Mouse (Mus musculus) neural tube, embryonic 12.5 days (tissue): ENCODE data around the gene Tjp3. TPM values are rescaled to one million over a fixed set of nuclear protein-coding genes. Genes with fewer than 3 reads are reported as not detected.
A peak's percentile ranks its signal among the peaks of the same experiment; 100 is the strongest.

Experiments used
- ATAC-seq: fragments of 200-750 bp; cut with Nextera tagmentation; 2 replicates; pipeline ENCODE4 v1.8.0; 2017; ENCODE audit warnings: low read depth, mild to moderate bottlenecking, moderate TSS enrichment, moderate library complexity; ENCODE audit not compliant: low FRiP score
- H3K27ac ChIP-seq: fragments of 300-500 bp; sonication (generic); 2 replicates; pipeline ENCODE4 v1.5.1; 2016
- H3K27me3 ChIP-seq: fragments of 300-500 bp; sonication (generic); replicated peaks from 2 replicates; pipeline ENCODE4 v1.6.1; 2016; ENCODE audit warnings: mild to moderate bottlenecking
- H3K36me3 ChIP-seq: fragments of 300-500 bp; sonication (generic); 2 replicates; pipeline ENCODE4 v1.6.1; 2016; ENCODE audit warnings: mild to moderate bottlenecking
- H3K4me1 ChIP-seq: fragments of 300-500 bp; sonication (generic); 2 replicates; pipeline ENCODE4 v1.6.1; 2016
- H3K4me2 ChIP-seq: fragments of 300-500 bp; sonication (generic); replicated peaks from 2 replicates; pipeline ENCODE4 v1.6.1; 2016; ENCODE audit warnings: mild to moderate bottlenecking
- H3K4me3 ChIP-seq: fragments of 300-500 bp; sonication (generic); 2 replicates; pipeline ENCODE4 v1.5.1; 2016
- H3K9ac ChIP-seq: fragments of 300-500 bp; sonication (generic); 2 replicates; pipeline ENCODE4 v1.6.1; 2016; ENCODE audit warnings: mild to moderate bottlenecking
- H3K9me3 ChIP-seq: fragments of 300-500 bp; sonication (generic); 2 replicates; pipeline ENCODE4 v1.6.1; 2016; ENCODE audit warnings: mild to moderate bottlenecking
- WGBS: fragments of 180-500 bp; shearing (Covaris S2); methylation state at CpG from one replicate; pipeline ENCODE4 v1.1.7; 2016; 5-methylcytosine and 5-hydroxymethylcytosine counted together
- polyA plus RNA-seq: library from polyadenylated mRNA; unstranded; fragments of >200 nt; fragmentation: Nextera tagmentation; extraction: Ambion mirVana; gene quantifications from 2 replicates; pipeline ENCODE4 v1.2.1, GENCODE M21; 2016

The Tjp3 gene
- polyA plus RNA-seq, 1 experiment from 2014 or later, result 3.9 TPM

DNA sequence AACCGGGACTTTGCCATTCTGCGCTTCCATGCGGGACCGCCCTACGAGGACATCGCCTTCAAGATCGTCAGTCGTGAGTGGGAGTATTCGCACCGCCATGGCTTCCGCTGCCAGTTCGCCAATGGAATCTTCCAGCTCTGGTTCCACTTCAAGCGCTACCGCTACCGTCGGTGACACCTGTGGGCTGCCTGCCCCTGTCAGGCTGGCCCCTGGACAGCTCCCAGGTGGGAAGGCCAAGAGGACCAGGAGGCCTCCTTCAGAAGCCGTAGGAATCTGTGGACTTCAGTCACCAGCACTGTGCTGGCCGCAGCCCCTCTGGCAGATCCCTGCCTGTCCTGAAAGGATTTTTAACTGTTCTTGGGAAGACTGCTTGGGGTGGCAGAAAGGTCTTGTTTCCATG, 34.4 kb upstream of the Tjp3 start:
- Histone ChIP-seq H3K9ac (no peak overlapping the region), H3K4me3 (no peak overlapping the region), H3K4me1 (peaks cover 16% of the 10 kb centered on the region), H3K9me3 (no peaks in the 10 kb centered on the region), H3K4me2 (no peak overlapping the region), H3K27me3 (peaks cover 4% of the 10 kb centered on the region; the same call in 1 of the 2 replicates), H3K36me3 (peaks cover 57% of the 10 kb centered on the region), H3K27ac (no peak overlapping the region)
- WGBS, result 97% methylated on average over 18 of the region's 18 CpGs
- ATAC-seq, result no peak

DNA sequence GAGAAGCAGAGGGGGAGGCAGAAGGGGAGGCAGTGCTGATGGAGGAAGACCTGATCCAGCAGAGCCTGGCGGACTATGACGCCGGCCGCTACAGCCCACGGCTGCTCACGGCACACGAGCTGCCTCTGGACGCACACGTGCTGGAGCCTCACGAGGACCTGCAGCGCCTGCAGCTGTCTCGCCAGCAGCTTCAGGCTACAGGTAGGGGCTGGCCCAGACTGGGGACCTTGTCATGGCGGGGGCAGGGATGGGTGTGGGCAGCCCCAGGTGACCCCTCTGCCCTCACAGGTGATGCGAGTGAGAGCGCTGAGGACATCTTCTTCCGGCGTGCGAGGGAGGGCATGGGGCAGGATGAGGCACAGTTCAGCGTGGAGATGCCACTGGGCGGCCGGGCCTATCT, 33.8 kb upstream of the Tjp3 start:
- H3K27me3 ChIP-seq, result no peaks in the 10 kb centered on the region
- H3K36me3 ChIP-seq, result peaks cover 57% of the 10 kb centered on the region
- no peaks in the 10 kb centered on the region for H3K9me3 ChIP-seq
- H3K4me3 ChIP-seq, result no peak overlapping the region
- no peak for ATAC-seq
- 94% methylated on average over 21 of the region's 21 CpGs for WGBS
- H3K9ac ChIP-seq, result no peak overlapping the region
- H3K27ac ChIP-seq, result no peak overlapping the region
- H3K4me1 ChIP-seq, result peaks cover 16% of the 10 kb centered on the region
- no peak overlapping the region for H3K4me2 ChIP-seq

DNA sequence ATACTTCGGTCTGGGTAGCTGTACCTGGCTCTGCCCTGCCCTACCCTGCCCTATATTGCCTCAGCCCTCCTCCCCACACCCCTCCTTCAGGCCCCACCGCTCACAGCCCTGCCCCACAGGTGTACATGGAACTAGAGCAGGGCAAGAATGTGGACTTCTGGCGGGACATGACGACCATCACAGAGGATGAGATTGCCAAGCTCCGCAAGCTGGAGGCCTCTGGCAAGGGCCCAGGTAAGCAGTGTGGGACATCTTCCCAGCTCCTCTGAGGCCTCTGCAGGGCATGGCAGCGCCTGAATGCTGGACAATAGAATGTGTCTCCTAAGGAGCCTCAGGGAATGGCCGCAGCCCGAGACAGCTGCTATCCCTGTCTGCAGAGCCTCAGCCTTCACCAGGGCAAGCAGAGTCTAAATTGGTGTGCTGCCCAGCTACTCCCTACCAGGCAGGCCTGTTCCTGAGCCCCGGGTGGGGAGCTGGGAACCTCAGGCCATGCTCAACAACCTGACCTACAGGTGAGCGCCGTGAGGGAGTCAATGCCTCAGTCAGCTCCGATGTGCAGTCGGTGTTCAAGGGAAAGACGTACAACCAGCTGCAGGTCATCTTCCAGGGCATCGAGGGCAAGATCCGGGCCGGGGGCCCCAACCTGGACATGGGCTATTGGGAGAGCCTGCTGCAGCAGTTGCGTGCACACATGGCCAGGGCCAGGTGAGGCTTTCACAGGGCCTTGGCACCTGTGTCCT, 32.6 kb upstream of the Tjp3 start:
- Histone ChIP-seq H3K36me3 (peaks cover 57% of the 10 kb centered on the region), H3K9ac (no peak overlapping the region)
- WGBS, result 96% methylated on average over 18 of the region's 18 CpGs

DNA sequence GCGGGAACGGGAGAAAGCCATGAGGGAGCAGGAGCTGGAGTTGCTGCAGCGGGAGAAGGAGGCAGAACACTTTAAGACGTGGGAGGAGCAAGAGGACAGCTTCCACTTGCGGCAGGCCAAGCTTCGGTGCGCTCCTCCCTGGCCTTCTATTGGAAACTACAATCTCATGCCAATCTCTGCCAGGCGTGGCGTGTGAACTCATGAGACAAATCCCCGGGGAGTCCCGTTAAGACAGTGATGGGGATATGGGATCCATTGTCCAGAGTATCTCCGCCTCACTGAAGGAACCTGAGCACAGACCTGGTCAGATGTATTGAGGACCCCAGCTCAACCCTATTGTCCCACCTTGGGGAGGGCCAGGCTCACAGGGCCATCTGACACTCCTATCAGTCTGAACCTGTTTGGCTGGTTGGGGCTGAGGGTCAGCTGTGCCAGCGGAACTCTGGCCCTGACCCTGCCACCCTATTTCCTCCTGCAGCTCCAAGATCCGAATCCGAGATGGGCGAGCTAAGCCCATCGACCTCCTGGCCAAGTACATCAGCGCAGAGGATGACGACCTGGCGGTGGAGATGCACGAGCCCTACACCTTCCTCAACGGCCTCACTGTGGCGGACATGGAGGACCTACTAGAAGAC, 31.9 kb upstream of the Tjp3 start:
- H3K4me1 ChIP-seq, result peaks cover 27% of the 10 kb centered on the region

More for the DNA sequence above, 32.6 kb upstream of the Tjp3 start:
- ATAC-seq, result no peak
- Histone ChIP-seq H3K27me3 (no peaks in the 10 kb centered on the region), H3K27ac (no peak overlapping the region), H3K4me1 (peaks cover 27% of the 10 kb centered on the region), H3K4me3 (0 out of 2 replicates have a peak overlapping the region, but pooled peaks have one; percentile 1), H3K9me3 (no peaks in the 10 kb centered on the region), H3K4me2 (no peak overlapping the region)

DNA sequence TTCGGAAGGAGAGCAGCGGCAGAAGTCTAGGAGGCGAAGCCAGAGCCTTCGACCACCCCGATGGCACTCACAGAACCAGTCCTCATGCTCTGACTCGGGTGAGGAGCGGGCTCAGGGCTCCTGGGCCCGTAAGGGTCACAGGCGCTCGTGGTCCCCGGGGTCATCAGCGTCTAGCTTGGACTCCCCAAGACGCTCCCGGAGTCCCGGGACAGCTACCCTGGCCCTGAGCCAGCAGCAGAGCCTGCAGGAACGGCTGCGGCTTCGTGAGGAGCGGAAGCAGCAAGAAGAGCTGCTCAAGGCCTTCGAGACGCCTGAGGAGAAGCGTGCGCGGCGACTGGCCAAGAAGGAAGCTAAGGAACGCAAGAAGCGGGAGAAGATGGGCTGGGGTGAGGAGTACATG, 31.1 kb upstream of the Tjp3 start:
- no peak for ATAC-seq
- WGBS, result 96% methylated on average over 27 of the region's 27 CpGs
- Histone ChIP-seq H3K4me2 (peak overlapping the region; percentile 76), H3K36me3 (peaks cover 66% of the 10 kb centered on the region), H3K9me3 (no peaks in the 10 kb centered on the region), H3K27ac (no peak overlapping the region), H3K4me1 (peaks cover 26% of the 10 kb centered on the region), H3K4me3 (peak overlapping the region; percentile 7; the same call in 1 of the 2 replicates), H3K27me3 (no peaks in the 10 kb centered on the region), H3K9ac (no peak overlapping the region)

More for the DNA sequence above, 31.9 kb upstream of the Tjp3 start:
- 92% methylated on average over 23 of the region's 23 CpGs for whole genome bisulfite sequencing
- Histone ChIP-seq H3K36me3 (peaks cover 62% of the 10 kb centered on the region), H3K27ac (no peak overlapping the region), H3K4me2 (no peak overlapping the region), H3K9me3 (no peaks in the 10 kb centered on the region), H3K27me3 (no peaks in the 10 kb centered on the region), H3K9ac (no peak overlapping the region), H3K4me3 (no peak overlapping the region)
- no peak for ATAC-seq

DNA sequence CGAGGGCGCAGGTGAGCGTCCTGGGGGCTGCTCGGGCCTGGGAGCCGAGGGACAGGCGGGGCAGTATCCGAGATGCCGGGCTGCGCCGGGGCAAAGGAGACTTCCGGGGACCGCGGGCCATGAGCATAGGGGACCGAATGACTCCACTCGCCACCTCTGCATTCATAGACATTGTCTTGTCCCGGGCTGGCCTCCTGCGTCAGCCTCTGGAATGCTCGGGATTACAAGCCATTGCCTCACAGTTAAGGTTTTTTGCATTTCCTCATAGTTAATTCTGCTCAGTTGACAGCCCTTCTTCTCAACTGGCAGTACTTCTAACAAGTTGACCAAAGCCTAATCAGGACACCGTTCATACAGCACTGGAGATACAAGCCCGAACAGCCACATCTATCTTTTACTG, 30.1 kb upstream of the Tjp3 start:
- no peaks in the 10 kb centered on the region for H3K9me3 ChIP-seq
- WGBS, result 3% methylated on average over 20 of the region's 20 CpGs
- H3K27ac ChIP-seq, result peak overlapping the region; percentile 80
- peaks cover 34% of the 10 kb centered on the region for H3K4me1 ChIP-seq
- H3K4me2 ChIP-seq, result peak overlapping the region; percentile 76
- ATAC-seq, result peak; percentile 1; the same call in 1 of the 2 replicates
- no peaks in the 10 kb centered on the region for H3K27me3 ChIP-seq
- peak overlapping the region; percentile 92 for H3K4me3 ChIP-seq
- peaks cover 60% of the 10 kb centered on the region for H3K36me3 ChIP-seq
- H3K9ac ChIP-seq, result peak overlapping the region; percentile 83

DNA sequence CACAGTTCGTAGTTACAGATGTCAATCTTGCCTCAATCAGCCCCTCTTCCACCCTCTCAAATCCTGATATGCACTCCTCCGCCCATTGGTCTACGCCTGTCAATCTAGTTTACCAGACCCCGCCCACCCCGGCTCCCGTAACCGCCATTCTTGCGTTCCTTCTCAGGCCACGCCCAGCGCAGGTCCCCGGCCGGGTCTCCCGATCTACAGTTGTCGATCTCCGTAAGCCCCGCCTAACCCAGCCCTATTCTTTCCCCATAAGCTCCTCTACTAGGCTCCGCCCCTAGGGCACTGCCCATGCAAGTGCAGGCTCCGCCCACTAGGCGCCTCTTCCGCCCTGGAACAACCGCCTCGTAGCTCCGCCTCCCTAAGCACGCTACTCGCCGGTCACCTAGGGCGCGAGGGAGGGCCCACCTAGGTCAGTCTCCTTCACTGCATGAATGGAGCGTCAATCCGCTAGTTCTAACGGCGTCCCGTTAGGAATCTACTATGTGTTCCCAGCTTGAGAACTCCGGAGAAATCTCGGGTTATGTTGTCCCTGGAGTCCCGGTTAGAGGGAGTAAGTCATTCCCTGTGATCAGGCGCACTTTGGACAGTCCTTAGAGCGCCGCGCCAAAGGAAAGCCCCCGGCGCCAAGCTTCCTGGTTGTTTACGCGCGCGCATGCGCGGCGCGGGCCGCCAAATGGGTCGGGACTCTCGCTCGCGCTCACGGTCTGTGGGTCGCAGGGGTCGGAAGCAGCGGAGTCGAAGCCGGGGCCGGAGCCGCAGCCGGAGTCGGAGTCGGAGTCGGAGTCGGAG, 29.4 kb upstream of the Tjp3 start, which contains the start of gene Cactin:
Gene Cactin, plus strand, starts transcription at position 554 of the 798 bp plus-strand sequence.
- H3K27ac ChIP-seq, result peak within 1 kb of the TSS; percentile 80
- peaks cover 36% of the 10 kb centered on the region for H3K4me1 ChIP-seq
- peak within 1 kb of the TSS; percentile 83 for H3K9ac ChIP-seq
- peak within 1 kb of the TSS; percentile 92 for H3K4me3 ChIP-seq
- peak within 1 kb of the TSS; percentile 76 for H3K4me2 ChIP-seq
- H3K27me3 ChIP-seq, result no peaks in the 10 kb centered on the region
- H3K36me3 ChIP-seq, result peaks cover 60% of the 10 kb centered on the region
- no peaks in the 10 kb centered on the region for H3K9me3 ChIP-seq
- under 1% methylated on average over 68 of the region's 68 CpGs for WGBS
- peak; percentile 92 for ATAC-seq

DNA sequence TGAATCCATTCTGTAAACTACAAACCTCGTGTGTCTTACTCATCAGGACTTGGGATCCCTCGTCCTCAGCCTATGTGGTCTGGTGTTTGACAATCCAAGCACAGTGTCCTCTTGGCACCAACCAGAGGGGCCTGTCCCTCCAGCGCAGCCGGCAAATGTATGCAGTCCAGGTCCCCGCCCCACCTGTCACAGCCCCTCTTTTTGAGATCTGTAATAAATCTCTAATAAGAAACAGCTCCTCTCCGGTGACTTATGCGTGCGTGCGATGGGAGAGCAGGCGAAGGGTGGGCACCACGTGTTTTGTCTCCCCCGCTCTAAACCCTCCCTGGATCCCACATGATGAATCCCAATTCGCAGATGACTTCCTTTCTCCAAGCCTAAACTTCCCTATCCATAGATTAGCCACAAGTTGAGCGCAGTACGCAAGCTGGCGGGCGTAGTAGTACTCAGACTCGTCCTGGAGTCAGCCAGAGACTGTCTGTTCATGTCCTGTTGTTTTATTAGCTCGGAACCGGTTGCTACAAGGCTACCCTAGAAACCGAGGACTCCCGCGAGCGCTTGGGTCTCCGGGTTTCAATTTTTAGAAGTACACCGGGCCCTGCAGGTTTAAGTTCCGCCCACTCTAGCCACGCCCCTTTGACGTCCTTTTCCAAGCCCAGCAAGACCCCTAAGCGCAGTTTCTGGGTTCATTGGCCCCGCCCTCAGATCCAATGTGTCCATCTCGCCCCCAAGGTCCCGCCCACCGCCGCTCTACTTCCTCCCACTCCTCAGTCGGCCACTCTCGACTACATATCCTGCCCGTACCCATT, 28.6 kb upstream of the Tjp3 start:
- Histone ChIP-seq H3K4me1 (peaks cover 36% of the 10 kb centered on the region), H3K36me3 (peaks cover 60% of the 10 kb centered on the region), H3K4me3 (peak overlapping the region; percentile 92), H3K4me2 (peak overlapping the region; percentile 76), H3K9ac (peak overlapping the region; percentile 83), H3K27ac (peak overlapping the region; percentile 47; the same call in 1 of the 2 replicates), H3K9me3 (no peaks in the 10 kb centered on the region), H3K27me3 (no peaks in the 10 kb centered on the region)
- ATAC-seq, result peak; percentile 2; the same call in 1 of the 2 replicates
- 1% methylated on average over 38 of the region's 38 CpGs for WGBS

DNA sequence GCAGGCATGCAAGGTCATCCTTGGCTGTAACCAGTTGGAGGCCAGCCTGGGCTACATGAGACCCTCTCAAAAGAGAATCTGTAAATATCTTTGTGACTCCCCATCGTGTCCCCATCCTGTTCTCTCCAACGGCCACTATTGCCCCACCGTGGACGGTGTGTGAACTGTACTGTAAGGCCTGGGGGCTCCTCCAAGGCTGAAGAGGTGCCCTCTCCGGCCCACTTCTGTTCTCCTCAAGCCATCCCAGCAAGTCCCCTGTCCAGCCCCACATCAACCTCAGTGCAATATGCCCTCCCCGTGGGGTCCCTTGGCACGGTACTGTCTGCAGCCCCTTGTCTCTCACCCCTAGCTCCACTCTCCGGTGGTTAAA, 27.9 kb upstream of the Tjp3 start:
- peaks cover 60% of the 10 kb centered on the region for H3K36me3 ChIP-seq
- H3K4me2 ChIP-seq, result peak overlapping the region; percentile 76
- H3K9me3 ChIP-seq, result no peaks in the 10 kb centered on the region
- no peak for ATAC-seq
- H3K4me1 ChIP-seq, result peaks cover 36% of the 10 kb centered on the region
- peak overlapping the region; percentile 92; the same call in 1 of the 2 replicates for H3K4me3 ChIP-seq
- peak overlapping the region; percentile 83 for H3K9ac ChIP-seq
- peak overlapping the region; percentile 47; the same call in 1 of the 2 replicates for H3K27ac ChIP-seq
- WGBS, result 38% methylated on average over 8 of the region's 8 CpGs
- no peaks in the 10 kb centered on the region for H3K27me3 ChIP-seq

DNA sequence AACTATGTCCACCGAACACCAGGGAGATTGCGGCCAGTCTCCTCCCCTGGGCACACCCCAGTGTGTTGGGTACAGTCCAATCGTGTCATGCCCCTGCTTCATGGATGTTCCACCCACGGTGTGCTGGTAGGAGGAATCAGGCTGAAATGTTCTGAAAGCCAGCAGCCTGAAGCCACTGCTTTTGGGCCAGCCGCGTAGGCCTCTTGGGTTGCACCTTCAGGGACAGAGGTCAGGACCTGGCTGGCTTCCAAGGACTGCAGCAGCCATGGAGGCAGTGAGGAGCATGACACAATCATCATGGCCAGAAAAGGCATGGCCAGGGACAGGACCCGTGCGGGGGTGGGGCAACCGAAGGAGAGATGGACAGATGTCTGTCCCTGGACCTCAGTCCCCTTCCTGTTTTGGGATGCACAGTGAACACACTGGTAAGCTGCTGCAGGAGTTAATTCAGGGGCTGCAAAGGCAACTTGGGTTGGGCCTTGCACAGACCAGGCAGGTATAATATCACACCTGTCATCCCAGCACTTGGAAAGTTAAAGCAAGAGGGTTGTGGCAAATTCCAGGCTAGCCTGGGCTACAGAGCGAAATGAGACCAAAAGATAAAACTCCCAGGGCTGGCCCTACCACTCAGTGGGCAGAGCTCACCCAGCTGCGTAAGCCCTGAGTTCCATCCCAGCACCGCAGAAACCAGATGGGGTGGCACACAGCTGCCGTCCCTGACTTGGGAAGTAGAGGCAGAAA, 27.4 kb upstream of the Tjp3 start:
- H3K27me3 ChIP-seq, result no peaks in the 10 kb centered on the region
- peak overlapping the region; percentile 76 for H3K4me2 ChIP-seq
- no peak overlapping the region for H3K27ac ChIP-seq
- no peak overlapping the region for H3K9ac ChIP-seq
- no peaks in the 10 kb centered on the region for H3K9me3 ChIP-seq
- H3K36me3 ChIP-seq, result peaks cover 60% of the 10 kb centered on the region
- H3K4me1 ChIP-seq, result peaks cover 36% of the 10 kb centered on the region
- H3K4me3 ChIP-seq, result no peak overlapping the region
- WGBS, result 93% methylated on average over 13 of the region's 13 CpGs
- ATAC-seq, result no peak

DNA sequence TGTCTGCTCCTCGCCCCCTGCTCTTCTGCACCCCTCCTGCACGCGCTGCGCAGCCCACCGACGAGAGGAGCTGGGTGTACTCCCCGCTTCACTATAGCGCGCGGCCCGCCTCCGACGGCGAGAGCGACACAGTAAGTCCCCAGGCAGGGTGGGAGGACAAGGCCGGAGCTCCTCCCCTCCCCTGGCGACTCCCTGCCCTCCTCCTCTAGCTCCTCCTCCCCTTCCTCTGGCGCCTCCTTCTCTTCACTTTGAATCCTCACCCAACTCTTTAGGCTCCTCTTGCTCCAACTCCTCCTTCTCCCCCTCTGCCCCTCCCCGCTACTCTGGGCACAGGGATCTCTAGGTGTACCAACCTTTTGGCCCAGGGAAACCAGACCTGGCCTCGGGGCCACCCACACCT, 25.9 kb upstream of the Tjp3 start:
- WGBS, result 16% methylated on average over 20 of the region's 20 CpGs
- no peak overlapping the region for H3K4me3 ChIP-seq
- 0 out of 2 replicates have a peak overlapping the region, but pooled peaks have one; percentile 33 for H3K9ac ChIP-seq
- ATAC-seq, result no peak
- H3K4me1 ChIP-seq, result peaks cover 32% of the 10 kb centered on the region
- peaks cover 60% of the 10 kb centered on the region for H3K36me3 ChIP-seq
- no peak overlapping the region for H3K27ac ChIP-seq
- H3K4me2 ChIP-seq, result peak overlapping the region; percentile 41
- H3K27me3 ChIP-seq, result no peaks in the 10 kb centered on the region
- no peaks in the 10 kb centered on the region for H3K9me3 ChIP-seq
